Mouse (Mus musculus) gastrocnemius, postnatal 36 days (tissue): ENCODE data around the gene Rab40b. TPM values are rescaled to one million over a fixed set of nuclear protein-coding genes. Genes with fewer than 3 reads are reported as not detected.
"Not testable (repeated sequence)": the region's sequence is repeated elsewhere in the genome, so short reads cannot be mapped to it uniquely, and the experiment has no call there.

ENCODE experiments used
- DNase-seq, 2 experiments: peaks; one replicate each; pipeline ENCODE4 v3.0.0; 2022
- intact Hi-C: fragments of 180-260 bp; cut with DNase I; formaldehyde crosslinking; loops from one replicate; pipeline ENCODE4 v1.15.1; 2025
- total RNA-seq, 2 experiments: library from RNA; stranded (reverse); gene quantifications; 2 replicates each; pipeline ENCODE4 v1.2.3; 2021

The Rab40b gene
- total RNA-seq, 2 experiments from 2014 or later: 6.0 to 16.3 TPM

DNA sequence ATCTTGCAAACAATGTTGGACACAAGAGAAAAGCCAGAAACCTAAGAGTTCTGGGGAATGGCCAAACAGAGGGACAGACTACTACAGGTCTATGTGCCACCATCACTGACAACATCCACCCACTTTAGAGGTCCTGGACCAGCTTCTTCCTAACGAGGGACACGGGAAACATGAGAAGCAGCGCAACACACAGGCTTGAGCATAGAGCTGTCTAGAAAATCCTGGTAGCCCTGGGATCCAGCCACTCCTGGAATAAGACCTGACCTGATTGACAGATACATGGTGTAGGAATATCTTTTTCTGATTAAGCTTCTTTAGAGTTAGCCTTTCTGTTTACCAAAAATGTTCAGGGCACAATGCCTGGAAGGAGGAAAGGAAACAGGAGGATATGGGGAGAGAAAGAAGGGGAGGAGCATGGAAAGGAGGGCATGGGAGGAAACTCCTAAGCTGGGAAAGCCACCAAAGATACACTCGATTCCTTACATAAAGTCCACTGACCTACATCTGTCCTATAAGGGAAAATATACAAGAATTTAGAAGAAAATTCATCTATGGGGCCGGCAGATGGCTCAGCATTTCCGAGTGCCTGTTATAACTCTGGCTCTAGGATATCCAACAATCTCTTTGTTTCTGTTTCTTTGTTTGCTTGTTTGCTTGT is 17.6 kb downstream of the Rab40b start:
- DNase-seq: no peak
- intact Hi-C loops: no loop called here

DNA sequence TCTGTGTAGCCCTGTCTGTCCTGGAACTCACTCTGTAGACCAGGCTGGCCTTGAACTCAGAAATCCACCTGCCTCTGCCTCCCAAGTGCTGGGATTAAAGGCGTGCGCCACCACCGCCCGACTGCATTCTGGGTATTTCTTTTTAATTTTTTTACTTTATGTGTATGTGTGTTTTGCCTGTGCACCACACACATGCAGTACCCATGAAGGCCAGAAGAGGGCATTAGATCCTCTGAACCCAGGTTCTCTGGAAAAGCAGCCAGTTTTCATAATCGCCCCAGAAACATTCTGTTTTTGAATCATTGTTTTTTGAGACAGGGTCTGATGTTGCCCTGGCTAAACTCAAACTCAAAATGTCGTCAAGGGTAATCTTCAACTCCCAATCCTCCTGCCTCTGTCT is 18.4 kb downstream of the Rab40b start:
- no peak for DNase-seq
- intact Hi-C loops: no loop called here

DNA sequence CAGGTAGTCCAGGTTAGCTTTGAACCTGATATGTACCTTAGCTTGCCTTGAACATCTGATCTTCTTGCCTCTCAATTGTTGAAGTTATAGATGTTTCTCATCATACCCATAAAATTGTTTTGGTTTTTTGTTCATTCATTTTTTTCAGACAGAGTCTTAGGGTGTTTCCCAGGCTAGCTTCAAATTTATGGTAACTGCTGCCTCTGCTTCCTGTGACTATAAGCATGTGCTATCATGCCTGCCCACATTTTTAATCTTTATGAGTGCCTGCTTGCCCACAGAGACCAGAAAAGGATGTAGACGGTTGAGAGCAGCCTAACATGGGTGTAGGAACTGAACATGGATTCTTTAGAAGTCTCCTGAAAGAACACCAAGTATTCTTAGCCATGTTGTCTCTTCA is 19.3 kb downstream of the Rab40b start:
- DNase-seq: no peak
- intact Hi-C loops: no loop called here

DNA sequence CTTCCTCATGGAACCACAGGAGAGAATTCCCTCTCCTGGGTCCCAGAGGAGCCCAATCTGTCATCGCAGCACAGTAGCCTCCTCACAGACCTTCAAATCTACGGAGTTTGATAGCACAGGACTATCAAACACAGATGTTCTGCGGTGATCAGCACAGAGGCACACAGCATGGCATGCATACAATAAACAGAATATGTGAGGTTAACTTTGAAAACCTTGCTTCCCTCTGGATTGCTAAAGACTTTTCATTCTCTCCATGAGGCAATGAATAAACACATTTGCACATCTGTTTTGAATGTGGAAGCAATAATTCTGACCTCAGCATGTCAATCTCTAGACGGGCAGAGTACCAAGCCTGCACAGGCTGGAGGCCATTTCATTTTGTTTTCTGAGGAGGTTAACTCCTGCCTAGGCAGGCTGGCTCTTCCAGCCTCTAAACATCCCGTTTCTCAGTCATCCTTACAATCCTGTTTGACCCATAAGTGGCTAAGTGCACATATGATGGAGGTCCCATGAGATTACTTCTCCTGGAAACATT is 20.8 kb downstream of the Rab40b start:
- intact Hi-C loops: no loop called here
- no peak for DNase-seq

DNA sequence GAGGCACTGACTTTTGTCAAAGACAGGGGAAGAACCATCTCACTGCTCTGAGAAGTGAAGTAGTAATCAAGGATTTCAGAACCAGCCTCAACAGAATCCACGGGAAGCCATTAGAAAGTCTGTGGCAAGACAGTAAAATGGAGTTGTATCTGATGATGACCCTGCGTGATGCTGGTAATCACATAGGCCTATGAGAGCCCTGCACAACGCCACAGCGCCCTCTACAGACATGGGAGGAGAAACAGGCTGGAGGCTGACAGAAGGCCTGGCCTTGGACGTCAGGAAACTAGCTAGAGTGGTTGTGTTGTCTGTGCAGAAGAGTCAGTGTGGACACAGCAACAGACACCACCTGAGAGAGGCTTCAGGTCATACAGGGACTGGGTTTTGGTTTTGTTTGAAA is 25.8 kb downstream of the Rab40b start:
- DNase-seq: peak in 1 of 2 experiments; percentile 19
- intact Hi-C loops: no loop called here

DNA sequence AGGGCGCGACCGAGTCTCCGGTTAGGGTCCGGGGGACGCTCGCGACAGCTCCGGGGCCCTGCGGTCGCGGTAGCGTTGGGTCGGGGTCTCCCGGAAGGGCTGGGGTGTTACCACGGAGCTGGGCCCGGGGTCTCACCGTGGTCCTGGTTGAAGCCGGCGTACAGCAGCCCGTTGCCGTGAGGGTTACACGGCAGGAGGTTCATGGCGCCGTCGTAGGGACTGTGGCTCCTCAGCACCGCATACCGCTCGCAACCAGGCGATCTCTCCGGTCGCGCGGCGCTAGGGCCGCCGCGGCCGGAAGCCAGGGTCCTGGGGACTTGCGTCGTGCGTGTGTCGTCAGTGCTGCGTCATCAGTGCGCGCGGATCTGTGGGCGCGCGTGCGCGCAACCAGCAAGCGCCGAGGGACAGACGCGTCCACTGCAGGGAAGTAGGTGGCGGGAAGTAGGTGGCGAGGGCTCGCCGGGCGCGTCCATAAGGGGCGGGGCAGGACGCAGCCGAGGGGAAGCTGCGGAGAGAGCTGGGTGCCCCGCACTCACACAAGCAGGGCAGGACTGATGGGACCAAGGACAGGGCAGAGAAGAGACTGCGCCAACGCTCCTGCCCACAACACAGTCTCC is 33.9 kb downstream of the Rab40b start, which contains the start of gene Wdr45b:
TSS of gene Wdr45b (minus strand) at position 355 of the 617 bp plus-strand sequence.
- intact Hi-C loops: loop anchor here (5.0 kb wide), 2 partner anchors 63 to 117 kb away; partner anchors contain the start of gene Narf

DNA sequence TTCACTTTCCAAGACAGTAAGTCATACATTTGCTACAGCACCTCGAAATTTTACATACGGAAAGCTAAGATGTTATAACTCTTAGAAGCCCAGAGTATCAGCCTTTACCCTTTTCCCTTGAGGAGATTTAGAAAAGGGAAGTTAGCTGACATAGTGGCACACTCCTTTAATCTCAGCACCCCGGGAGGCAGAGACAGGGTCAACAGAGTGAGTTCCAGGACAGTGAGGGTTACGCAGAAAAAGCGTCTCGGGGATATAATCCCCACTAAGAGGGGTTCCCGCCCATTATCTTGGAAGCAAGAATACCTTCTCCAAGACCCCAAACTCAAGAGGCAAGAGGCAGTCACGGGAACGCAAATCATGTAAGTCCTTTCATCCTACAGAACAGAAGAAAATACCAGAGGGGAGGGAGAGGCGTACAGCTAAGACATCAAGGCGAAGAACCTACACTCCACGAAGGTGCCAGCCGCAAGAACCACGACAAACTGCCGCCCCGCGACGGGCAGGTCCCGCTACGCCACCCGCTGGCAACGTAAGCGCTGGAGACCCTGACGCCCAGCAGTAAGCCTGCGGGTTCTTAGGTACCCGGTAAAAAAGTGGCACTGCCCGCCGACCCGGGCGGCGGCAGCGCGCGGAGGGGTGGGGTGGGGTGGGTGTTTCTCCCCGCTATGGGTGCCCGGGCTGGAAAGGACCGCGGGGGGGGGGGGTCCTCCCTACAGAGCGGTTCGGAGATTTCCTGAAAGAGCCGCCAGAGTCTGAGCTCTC is 34.5 kb downstream of the Rab40b start:
- intact Hi-C loops: loop anchor here (5.0 kb wide), 2 partner anchors 64 to 116 kb away; partner anchors contain the start of gene Narf
- DNase-seq: peak in 1 of 2 experiments; percentile 31

More for the DNA sequence above, 33.9 kb downstream of the Rab40b start, which contains the start of gene Wdr45b:
- DNase-seq: peak; percentile 93 to 98

DNA sequence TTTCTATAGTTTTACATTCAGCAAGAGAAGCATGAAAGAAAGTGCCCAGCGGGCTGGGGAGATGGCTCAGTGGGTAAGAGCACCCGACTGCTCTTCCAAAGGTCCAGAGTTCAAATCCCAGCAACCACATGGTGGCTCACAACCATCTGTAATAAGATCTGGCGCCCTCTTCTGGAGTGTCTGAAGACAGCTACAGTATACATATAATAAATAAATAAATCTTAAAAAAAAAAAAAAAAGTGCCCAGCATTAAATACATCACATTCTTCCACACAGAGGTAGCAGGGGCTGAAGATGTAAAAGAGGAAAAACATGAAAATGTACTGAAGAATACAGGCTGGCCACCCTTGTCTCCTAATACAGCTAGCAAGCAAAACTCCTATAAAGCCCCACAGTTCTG is 39.3 kb downstream of the Rab40b start:
- intact Hi-C loops, DNase-seq: not testable (repeated sequence)

DNA sequence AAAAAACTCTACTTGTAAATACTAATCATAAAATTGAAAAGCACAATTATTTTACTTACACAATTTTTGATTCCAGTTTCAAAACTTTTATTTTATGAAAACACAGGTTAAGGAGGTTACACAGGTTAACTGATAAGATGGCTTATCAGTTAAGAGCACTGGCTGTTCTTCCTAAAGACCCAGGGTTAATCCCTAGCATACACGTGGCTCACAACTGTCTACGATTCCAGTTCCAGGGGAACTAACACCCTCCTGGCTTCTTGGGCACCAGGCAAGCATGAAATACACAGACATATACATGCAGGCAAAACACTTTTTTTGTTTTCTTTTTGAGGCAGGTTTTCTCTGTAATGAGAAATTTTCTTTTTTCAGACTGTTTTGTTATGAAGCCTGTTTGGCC is 39.9 kb downstream of the Rab40b start:
- no peak for DNase-seq
- intact Hi-C loops: no loop called here

DNA sequence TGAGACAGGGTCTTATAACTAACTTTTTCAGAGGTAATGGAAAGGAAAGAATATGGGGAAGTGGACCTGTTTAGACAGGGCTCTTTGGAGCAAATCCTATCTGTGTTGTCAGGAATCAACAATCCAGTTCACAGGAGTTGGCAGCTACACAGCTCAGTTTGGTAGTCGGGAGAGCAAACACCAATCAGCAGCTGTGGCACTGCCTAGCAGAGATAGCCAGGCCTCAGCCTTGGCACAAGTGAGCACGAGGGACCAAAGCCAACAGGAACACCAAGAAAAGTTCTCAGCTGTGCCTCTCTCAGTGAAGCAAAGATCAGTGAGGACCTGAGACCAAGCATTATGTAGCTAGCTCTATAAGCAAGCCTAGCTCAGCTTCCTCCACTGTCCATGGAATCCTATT is 41.0 kb downstream of the Rab40b start:
- intact Hi-C loops: no loop called here
- DNase-seq: peak in 1 of 2 experiments; percentile 18

DNA sequence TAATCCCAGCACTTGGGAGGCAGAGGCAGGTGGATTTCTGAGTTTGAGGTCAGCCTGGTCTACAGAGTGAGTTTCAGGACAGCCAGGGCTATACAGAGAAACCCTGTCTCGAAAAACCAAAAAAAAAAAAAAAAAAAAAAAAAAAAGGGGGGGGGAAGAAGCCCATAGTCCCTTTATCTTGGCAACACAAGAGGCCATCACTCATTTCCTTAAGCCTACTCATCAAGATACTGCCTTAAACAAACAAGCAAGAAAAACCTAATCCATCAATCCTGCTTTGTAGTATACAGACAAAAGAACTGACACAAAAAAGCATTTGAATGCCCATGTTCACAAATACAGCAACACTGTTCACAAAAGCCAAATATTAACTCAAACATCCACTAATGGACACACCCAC is 45.6 kb downstream of the Rab40b start:
- intact Hi-C loops, DNase-seq: not testable (repeated sequence)

DNA sequence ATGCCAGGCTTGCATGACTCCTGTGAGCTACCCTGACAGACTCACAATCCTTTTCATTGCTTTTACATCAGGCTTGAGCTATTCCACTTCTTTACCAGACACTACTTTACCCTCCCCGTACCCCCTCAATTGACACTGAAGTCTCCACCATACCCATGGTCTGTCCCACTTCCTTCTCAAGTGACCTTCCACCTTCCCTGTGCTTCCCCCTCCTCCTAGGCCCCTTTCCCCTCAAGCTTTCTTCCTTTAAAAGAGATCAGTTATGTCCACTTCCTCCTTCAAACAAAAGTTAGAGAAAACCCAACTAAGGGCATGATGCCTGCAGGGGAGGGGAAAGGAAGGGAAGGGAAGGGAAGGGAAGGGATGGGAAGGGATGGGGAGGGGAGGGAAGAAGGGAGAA is 47.8 kb downstream of the Rab40b start:
- intact Hi-C loops: no loop called here
- DNase-seq: no peak

DNA sequence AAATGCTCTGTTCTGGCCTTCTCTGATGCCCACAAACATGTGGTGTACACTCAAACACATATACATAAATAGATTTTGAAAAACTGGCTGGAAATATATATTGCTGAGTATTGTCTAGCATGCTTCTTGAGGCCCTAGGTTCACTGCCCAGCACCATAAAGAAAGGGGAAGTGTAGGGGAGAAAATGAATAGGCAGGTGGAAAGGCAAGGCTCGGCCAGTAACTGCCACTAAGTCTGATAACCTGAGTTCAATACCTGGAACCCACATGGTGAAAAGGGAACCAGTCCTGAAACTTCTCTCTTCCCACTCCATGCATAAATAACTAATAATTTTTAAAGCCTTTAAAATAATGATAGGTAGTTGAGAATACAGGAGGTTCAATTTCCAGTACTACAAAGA is 48.4 kb downstream of the Rab40b start:
- intact Hi-C loops: no loop called here
- DNase-seq: no peak

DNA sequence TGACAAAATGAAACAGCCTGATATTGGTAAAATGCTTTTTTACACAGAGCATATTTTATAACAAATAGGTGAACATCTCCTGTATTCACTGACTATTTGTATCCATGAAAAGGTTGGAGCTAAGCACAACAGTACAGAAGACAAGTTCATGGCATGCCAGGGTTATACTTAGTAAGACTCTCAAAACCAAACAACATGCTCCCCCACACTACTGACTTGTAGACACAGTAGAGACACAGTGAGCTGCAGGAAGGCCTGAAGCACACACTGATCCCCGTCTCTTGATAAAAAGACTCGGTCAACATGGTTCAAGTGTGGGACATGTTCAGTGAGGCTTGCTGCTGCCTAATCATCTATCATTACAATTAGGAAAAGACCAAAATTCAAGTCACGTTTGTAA is 56.4 kb downstream of the Rab40b start:
- intact Hi-C loops: no loop called here

DNA sequence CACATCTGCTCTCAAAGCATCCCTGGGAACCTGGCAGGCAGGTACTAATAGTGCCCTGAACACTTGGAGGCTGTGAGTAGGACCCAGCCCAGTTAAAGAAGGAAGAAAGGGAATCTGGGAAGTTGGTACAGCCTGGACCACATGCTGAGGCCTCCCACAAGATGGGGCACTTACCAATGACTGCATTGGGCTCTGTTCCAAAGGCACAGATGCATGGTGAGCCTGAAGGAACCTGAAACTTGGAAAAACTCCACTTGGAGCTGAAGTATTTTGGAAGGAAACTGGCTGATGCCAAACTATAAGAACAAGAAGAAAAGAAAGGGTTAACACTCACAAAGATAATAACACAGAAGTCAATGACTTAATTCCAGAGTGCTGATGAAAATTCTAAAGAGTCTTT is 59.4 kb downstream of the Rab40b start:
- intact Hi-C loops: no loop called here

More for the DNA sequence above, 56.4 kb downstream of the Rab40b start:
- DNase-seq: no peak

DNA sequence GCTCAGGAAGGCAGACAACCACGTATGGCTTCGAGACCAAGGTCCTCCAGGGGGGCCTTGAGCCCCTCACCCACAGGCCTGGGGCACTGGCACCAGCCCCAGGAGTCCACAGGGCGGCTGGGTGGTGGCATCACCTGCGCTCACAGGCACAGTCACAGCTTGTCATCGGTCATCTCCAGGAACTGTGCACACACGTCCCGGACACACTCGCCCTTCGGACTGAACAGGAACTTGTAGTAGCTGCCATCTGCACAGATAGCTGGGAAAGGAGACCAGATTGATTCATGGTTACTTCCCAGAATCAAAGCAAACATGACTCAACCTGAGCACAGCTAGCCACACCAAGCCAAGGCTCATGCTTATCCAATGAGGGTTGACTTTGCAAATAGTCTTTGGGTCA is 59.8 kb downstream of the Rab40b start:
- no peak for DNase-seq
- intact Hi-C loops: no loop called here

More for the DNA sequence above, 59.4 kb downstream of the Rab40b start:
- no peak for DNase-seq

DNA sequence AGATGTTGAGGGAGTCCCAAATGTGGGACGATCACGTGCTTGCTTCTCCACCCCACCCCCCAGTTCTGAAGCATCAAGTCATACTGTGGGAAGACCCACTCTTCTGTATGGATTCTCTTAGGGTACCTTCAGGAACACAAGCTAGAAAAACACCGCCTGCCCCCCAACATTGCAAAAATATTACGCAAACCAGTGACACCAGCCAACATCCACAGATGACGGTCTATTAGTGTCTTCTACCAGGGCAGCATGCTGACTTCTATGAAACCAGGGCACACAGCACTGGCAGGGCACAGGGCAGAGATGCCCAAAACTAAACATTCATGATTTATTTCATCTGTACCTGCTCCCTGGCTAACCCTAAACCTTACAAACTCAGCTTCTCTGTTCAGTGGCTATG is 61.4 kb downstream of the Rab40b start:
- intact Hi-C loops: no loop called here
- no peak for DNase-seq

DNA sequence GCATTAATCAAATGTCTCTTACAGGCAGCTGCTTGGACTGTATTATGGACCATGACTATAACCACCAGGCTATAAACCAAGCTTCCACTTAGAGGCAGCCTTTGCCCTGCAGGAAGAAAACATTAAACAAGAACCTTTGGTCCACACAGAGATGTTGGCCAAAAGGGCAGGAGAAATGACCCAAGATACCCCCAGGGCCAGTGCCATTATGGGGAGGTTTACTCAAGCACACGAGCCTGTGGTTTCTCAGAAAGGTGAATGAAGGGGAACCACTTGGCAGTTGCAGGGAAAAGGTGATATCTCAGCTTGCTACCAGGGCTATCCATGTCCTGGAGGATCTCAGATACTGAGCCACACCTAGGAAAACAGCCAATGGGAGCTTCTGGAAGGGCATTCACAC is 62.0 kb downstream of the Rab40b start:
- intact Hi-C loops: no loop called here
- no peak for DNase-seq

DNA sequence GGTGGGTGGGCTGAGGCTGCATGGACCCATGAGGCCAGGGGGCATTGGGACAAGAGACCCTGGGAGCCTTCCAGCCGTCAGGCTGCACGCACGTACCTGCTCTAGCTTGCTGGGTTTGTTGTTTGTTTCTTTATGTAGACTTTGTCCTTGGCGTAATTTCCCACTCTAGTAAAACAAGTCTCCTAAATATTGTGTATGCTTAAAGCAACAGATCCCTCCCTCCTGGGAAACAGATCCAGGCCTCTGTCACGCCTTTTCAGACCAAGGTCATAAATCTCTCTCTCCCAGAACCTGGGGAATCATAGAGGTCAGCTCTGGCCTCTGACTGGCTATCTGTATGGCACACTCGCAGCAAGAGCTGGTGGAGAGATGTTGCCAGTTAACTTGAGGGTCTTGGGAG is 80.3 kb downstream of the Rab40b start:
- DNase-seq, intact Hi-C loops: not testable (repeated sequence)

DNA sequence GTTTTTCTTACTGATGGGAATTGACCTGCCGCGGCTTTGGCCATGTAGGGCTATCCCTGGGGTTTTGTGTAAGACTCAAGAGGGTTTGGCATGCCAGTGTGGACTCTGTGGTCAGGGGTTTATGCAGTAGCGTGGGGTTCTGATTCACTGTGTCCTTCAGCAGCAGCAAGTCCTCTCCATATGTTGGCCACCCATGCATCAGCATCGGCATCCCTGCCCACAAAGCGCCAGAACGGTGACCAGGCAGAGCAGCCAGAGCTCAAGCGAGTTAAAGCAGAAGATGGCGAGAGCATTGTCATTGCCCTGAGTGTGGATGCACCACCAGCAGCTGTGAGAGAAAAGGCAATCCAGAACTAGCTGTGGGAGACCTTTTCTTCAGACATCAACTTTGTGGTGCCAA is 81.4 kb downstream of the Rab40b start:
- intact Hi-C loops: no loop called here
- DNase-seq: no peak
